Mouse (Mus musculus) heart, embryonic 15.5 days (tissue): Measurements from ENCODE around the gene 6430548M08Rik. TPM values are rescaled to one million over a fixed set of nuclear protein-coding genes. Genes with fewer than 3 reads are reported as not detected.
A peak's percentile ranks its signal among the peaks of the same experiment; 100 is the strongest.

Experiments
- ATAC-seq: fragments of 200-750 bp; cut with Nextera tagmentation; replicated peaks from 2 replicates; pipeline ENCODE4 v1.8.0; 2017; ENCODE audit warnings: low read depth, moderate TSS enrichment; ENCODE audit not compliant: insufficient number of reproducible peaks, insufficient read depth, low FRiP score
- H3K27ac ChIP-seq: fragments of 300-500 bp; sonication (generic); 2 replicates; pipeline ENCODE4 v1.5.1; 2015; ENCODE audit warnings: mild to moderate bottlenecking, inconsistent platforms
- H3K27me3 ChIP-seq: fragments of 300-500 bp; sonication (generic); 2 replicates; pipeline ENCODE4 v1.6.1; 2015; ENCODE audit warnings: inconsistent platforms
- H3K36me3 ChIP-seq: fragments of 300-500 bp; sonication (generic); 2 replicates; pipeline ENCODE4 v1.6.1; 2015; ENCODE audit warnings: mild to moderate bottlenecking, inconsistent platforms
- H3K4me1 ChIP-seq: fragments of 300-500 bp; sonication (generic); replicated peaks from 2 replicates; pipeline ENCODE4 v1.6.1; 2015; ENCODE audit warnings: inconsistent platforms
- H3K4me2 ChIP-seq: fragments of 300-500 bp; sonication (generic); 2 replicates; pipeline ENCODE4 v1.6.1; 2015; ENCODE audit warnings: inconsistent platforms, mild to moderate bottlenecking, moderate library complexity
- H3K4me3 ChIP-seq: fragments of 300-500 bp; sonication (generic); 2 replicates; pipeline ENCODE4 v1.5.1; 2015; ENCODE audit warnings: mild to moderate bottlenecking, inconsistent platforms
- H3K9ac ChIP-seq: fragments of 300-500 bp; sonication (generic); 2 replicates; pipeline ENCODE4 v1.6.1; 2015; ENCODE audit warnings: mild to moderate bottlenecking, inconsistent platforms
- H3K9me3 ChIP-seq: fragments of 300-500 bp; sonication (generic); replicated peaks from 2 replicates; pipeline ENCODE4 v1.6.1; 2016; ENCODE audit warnings: inconsistent platforms
- WGBS: fragments of 180-500 bp; shearing (Covaris S2); methylation state at CpG from one replicate; pipeline ENCODE4 v1.1.7; 2015; ENCODE audit warnings: mixed read lengths; 5-methylcytosine and 5-hydroxymethylcytosine counted together
- polyA plus RNA-seq: library from polyadenylated mRNA; unstranded; fragments of >200 nt; fragmentation: Nextera tagmentation; extraction: Ambion mirVana; gene quantifications from 2 replicates; pipeline ENCODE4 v1.2.1, GENCODE M21; 2015

6430548M08Rik gene
- polyA plus RNA-seq, 1 experiment from 2014 or later: 6.6 TPM

- peak; percentile 29; the same call in 1 of the 2 replicates for ATAC-seq
- Histone ChIP-seq H3K27me3 (no peaks in the 10 kb centered on the region), H3K4me3 (no peak overlapping the region), H3K9ac (no peak overlapping the region), H3K9me3 (no peaks in the 10 kb centered on the region), H3K27ac (no peak overlapping the region), H3K4me1 (peaks cover 23% of the 10 kb centered on the region), H3K36me3 (no peaks in the 10 kb centered on the region), H3K4me2 (no peak overlapping the region)
- 63% methylated on average over 7 of the region's 7 CpGs for WGBS
These were observed 90.9 kb downstream of the 6430548M08Rik start for GRCm38 (mm10) chr8:120204736-120205360.

GRCm38 (mm10) chr8:120205916-120206315 lies 92.0 kb downstream of the 6430548M08Rik start:
- WGBS: 76% methylated on average over 9 of the region's 9 CpGs
- Histone ChIP-seq H3K4me3 (no peak overlapping the region), H3K9ac (no peak overlapping the region), H3K9me3 (no peaks in the 10 kb centered on the region), H3K27me3 (no peaks in the 10 kb centered on the region), H3K27ac (no peak overlapping the region), H3K4me1 (peaks cover 32% of the 10 kb centered on the region), H3K36me3 (no peaks in the 10 kb centered on the region), H3K4me2 (no peak overlapping the region)
- ATAC-seq: no peak

GRCm38 (mm10) chr8:120207364-120207763 lies 93.4 kb downstream of the 6430548M08Rik start:
- Histone ChIP-seq H3K4me2 (no peak overlapping the region), H3K9me3 (no peaks in the 10 kb centered on the region), H3K9ac (no peak overlapping the region), H3K4me3 (no peak overlapping the region), H3K36me3 (no peaks in the 10 kb centered on the region), H3K27ac (no peak overlapping the region), H3K4me1 (peaks cover 37% of the 10 kb centered on the region), H3K27me3 (no peaks in the 10 kb centered on the region)
- WGBS: 83% methylated on average over 8 of the region's 8 CpGs
- no peak for ATAC-seq

- H3K27ac ChIP-seq: no peak overlapping the region
- H3K4me3 ChIP-seq: no peak overlapping the region
- 69% methylated on average over 11 of the region's 11 CpGs for WGBS
- no peak for ATAC-seq
- no peaks in the 10 kb centered on the region for H3K9me3 ChIP-seq
- no peak overlapping the region for H3K9ac ChIP-seq
- no peaks in the 10 kb centered on the region for H3K36me3 ChIP-seq
- no peaks in the 10 kb centered on the region for H3K27me3 ChIP-seq
- peaks cover 33% of the 10 kb centered on the region for H3K4me1 ChIP-seq
- H3K4me2 ChIP-seq: no peak overlapping the region
These were observed 94.2 kb downstream of the 6430548M08Rik start for GRCm38 (mm10) chr8:120208113-120208512.

- H3K4me1 ChIP-seq: peaks cover 37% of the 10 kb centered on the region
- H3K27ac ChIP-seq: no peak overlapping the region
- H3K27me3 ChIP-seq: no peaks in the 10 kb centered on the region
- H3K9ac ChIP-seq: no peak overlapping the region
- no peak overlapping the region for H3K4me3 ChIP-seq
- no peaks in the 10 kb centered on the region for H3K36me3 ChIP-seq
- no peak overlapping the region for H3K4me2 ChIP-seq
- no peak for ATAC-seq
- 11% methylated on average over 4 of the region's 4 CpGs for WGBS
- no peaks in the 10 kb centered on the region for H3K9me3 ChIP-seq
These were observed 97.4 kb downstream of the 6430548M08Rik start for GRCm38 (mm10) chr8:120211345-120211744.

- H3K4me3 ChIP-seq: no peak overlapping the region
- 92% methylated on average over 7 of the region's 7 CpGs for WGBS
- H3K27ac ChIP-seq: no peak overlapping the region
- H3K27me3 ChIP-seq: no peaks in the 10 kb centered on the region
- peaks cover 49% of the 10 kb centered on the region for H3K4me1 ChIP-seq
- ATAC-seq: no peak
- no peak overlapping the region for H3K9ac ChIP-seq
- no peaks in the 10 kb centered on the region for H3K9me3 ChIP-seq
- no peaks in the 10 kb centered on the region for H3K36me3 ChIP-seq
- no peak overlapping the region for H3K4me2 ChIP-seq
These were observed 98.6 kb downstream of the 6430548M08Rik start for GRCm38 (mm10) chr8:120212596-120212995.

GRCm38 (mm10) chr8:120213229-120213628 lies 99.3 kb downstream of the 6430548M08Rik start:
- Histone ChIP-seq H3K36me3 (no peaks in the 10 kb centered on the region), H3K4me2 (no peak overlapping the region), H3K9me3 (no peaks in the 10 kb centered on the region), H3K27me3 (no peaks in the 10 kb centered on the region), H3K4me3 (no peak overlapping the region), H3K9ac (no peak overlapping the region), H3K4me1 (peaks cover 52% of the 10 kb centered on the region), H3K27ac (no peak overlapping the region)
- WGBS: 92% methylated on average over 3 of the region's 3 CpGs
- ATAC-seq: no peak

- Histone ChIP-seq H3K27me3 (no peaks in the 10 kb centered on the region), H3K36me3 (no peaks in the 10 kb centered on the region), H3K4me1 (peaks cover 52% of the 10 kb centered on the region), H3K27ac (no peak overlapping the region), H3K4me2 (no peak overlapping the region), H3K9ac (no peak overlapping the region), H3K9me3 (no peaks in the 10 kb centered on the region), H3K4me3 (no peak overlapping the region)
- 0 out of 2 replicates have a peak, but pooled peaks have one; percentile 21 for ATAC-seq
- 61% methylated on average over 5 of the region's 5 CpGs for WGBS
These were observed 100.0 kb downstream of the 6430548M08Rik start for GRCm38 (mm10) chr8:120213939-120214338.

Other genes starting within 250 kb of the 6430548M08Rik start
- gene Usp10, start 203.8 kb upstream of the 6430548M08Rik start, polyA plus RNA-seq: 72.3 and 96.3 TPM in 2 replicates
- gene Gm20388, start 203.3 kb upstream of the 6430548M08Rik start, polyA plus RNA-seq: 2.2 TPM in 1 of 2 replicates, not detected in the other
- 3.4 and 4.7 TPM in 2 replicates for gene Crispld2, start 121.7 kb upstream of the 6430548M08Rik start, polyA plus RNA-seq
- gene Zdhhc7, start 12.7 kb upstream of the 6430548M08Rik start, polyA plus RNA-seq: 30.7 and 38.6 TPM in 2 replicates
- 0.36 and 0.38 TPM in 2 replicates for gene Fam92b, start 63.3 kb downstream of the 6430548M08Rik start, polyA plus RNA-seq
- 8.9 and 10.8 TPM in 2 replicates for gene Gse1, start 114.3 kb downstream of the 6430548M08Rik start, polyA plus RNA-seq